Mouse (Mus musculus) lung, adult 18-20 months (tissue): ENCODE data around the gene Olfr971.
"Not testable (repeated sequence)": the region's sequence is repeated elsewhere in the genome, so short reads cannot be mapped to it uniquely, and the experiment has no call there.

Experiments used
- DNase-seq, 2 experiments: peaks; one replicate each; pipeline ENCODE4 v3.0.0; 2022; ENCODE audit warnings: mixed read lengths in 2 of 2

Olfr971 gene

GRCm38 (mm10) chr9:39836576-39836975, at the start of gene Olfr971:
Gene Olfr971 (plus strand): TSS chr9:39836876.
- DNase-seq, result not testable (repeated sequence)

DNA sequence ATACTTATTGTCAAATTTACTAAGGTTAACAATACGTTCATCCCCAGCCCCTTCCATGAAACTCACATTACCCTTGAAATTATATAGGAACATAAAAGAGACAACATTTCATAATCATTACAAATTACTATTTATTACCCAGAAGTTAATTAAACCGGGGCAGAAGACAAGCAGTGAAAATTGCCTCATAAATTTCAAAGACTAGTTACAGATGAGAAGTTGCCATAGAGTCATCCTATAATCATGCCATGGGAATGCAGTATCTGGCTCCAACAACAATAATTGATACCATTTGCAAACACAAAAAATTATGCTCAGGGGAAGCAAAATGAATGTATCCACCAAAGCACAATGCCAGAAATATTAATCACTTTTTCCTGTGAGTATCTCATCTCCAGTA, 46.1 kb upstream of the Olfr971 start, which contains the start of gene Olfr969:
Gene Olfr969 (plus strand): TSS at position 388 of the 400 bp plus-strand sequence.
- DNase-seq, result no peak

- no peak for DNase-seq
Measured at GRCm38 (mm10) chr9:39808560-39808959, 28.1 kb upstream of the Olfr971 start, which contains the start of gene Olfr970. Gene Olfr970 (plus strand): TSS chr9:39808860.

DNA sequence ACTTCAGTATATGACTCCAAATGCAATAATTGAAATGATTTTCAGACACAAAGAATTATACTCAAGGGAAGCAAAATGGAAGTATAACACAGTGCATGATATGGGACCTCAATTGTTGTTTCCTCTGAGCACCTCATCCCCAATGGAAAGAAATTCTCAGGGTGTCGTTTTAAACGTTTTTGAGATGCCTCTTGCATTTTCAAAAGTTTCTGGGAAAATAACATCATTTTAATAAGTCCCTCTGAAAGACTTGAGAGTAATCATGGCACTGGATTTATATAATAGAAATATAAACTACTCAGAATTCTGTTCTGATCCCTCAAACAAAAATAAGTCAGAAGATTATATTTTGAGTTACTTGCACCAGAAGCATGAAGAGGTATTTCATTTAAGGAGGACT, 29.4 kb downstream of the Olfr971 start, which contains the start of gene Olfr972:
Gene Olfr972 (plus strand): TSS at position 301 of the 400 bp plus-strand sequence.
- no peak for DNase-seq

DNA sequence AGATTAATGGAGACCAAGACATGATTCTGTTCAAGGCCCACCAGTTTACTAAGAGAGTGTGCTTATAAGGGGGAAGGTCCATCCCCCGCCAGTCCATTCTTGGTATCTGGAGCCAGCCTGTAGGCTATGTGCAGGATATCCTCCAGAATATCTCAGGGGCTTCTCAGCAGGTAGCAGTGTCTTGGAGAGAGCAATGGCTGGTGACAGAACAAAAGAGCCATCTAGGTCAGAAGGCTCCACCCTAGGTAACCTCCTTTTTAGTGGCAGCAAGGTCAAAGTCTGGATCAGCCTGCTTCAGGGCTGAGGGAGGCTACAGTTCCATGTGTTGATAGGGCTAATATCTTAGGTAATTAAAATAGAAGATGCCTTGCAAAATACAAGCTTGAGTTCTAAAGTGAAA, 35.3 kb downstream of the Olfr971 start:
- not testable (repeated sequence) for DNase-seq

- not testable (repeated sequence) for DNase-seq
Measured at GRCm38 (mm10) chr9:39877541-39878396, 41.1 kb downstream of the Olfr971 start.
